Mouse (Mus musculus) embryonic fibroblast, embryonic 13.5 days (primary cell): ENCODE results near the gene Xlr5a.

Experiments
- CTCF ChIP-seq: IDR thresholded peaks from 2 replicates; pipeline ENCODE4 v1.5.1; 2011; ENCODE audit warnings: mild to moderate bottlenecking, control low read depth, low read length, moderate library complexity, borderline replicate concordance; ENCODE audit not compliant: insufficient read depth
- POLR2A ChIP-seq: IDR thresholded peaks from 2 replicates; pipeline ENCODE4 v1.6.1; 2011; ENCODE audit warnings: low read depth, mild to moderate bottlenecking, control low read depth, low read length, moderate library complexity

GRCm38 (mm10) chrX:73341473-73341872 lies 48.7 kb upstream of the Xlr5a start:
- TF ChIP-seq CTCF (no peak), POLR2A (no peak)
